In the genomic region with DNA sequence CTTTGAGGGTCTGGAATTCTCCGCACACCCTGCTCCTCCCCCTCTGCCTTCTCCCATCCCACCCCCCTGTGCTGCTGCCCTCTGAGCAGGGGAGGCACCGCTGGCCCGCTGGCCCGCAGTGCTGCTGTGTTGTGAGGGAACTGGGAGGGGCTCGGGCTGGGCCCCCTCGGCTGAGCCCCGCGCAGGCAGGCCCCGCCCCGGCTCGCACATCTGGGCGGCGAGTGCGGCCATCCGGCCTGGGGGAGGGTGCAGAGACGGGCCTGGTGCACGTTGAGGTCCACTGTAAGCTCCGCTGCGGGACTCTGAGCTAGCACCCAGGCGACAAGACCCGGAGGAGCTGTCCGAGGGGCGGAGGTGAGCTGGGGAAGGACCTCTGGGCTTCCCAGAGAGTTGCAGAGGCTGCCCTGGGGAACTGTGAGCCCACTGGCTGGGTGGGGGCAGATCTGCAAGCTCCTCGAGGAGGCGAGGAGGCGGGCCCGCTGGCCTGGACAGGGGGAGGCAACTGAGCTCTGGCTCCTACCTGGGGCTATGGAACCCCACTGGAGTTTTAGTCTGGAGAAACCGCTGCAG, we compare ENCODE assay signal across 8 mouse cellular contexts. TPM values are rescaled to one million over a fixed set of nuclear protein-coding genes. Genes with fewer than 3 reads are reported as not detected.
DNase-seq lines count a peak whose midpoint lies in the region; ATAC-seq lines count a peak whose summit lies in the region.

Gene Hspa12b (plus strand): TSS at position 120 of the 570 bp plus-strand sequence.

- intact Hi-C loops in left cerebral cortex, postnatal 4 days (cut with DNase I): no loop called here

- H3K9me3 ChIP-seq in lung, embryonic 15.5 days: no peaks in the 10 kb centered on the region

- WGBS in lung, embryonic 15.5 days: under 1% methylated on average over 28 of the region's 28 CpGs

- peak; percentile 26 for DNase-seq in ZHBTc4 (ENCODE audit: low read depth, low spot score)
- DNase-seq in embryo, embryonic 9.5 days (ENCODE audit: extremely low spot score): peak; percentile 85
- DNase-seq in heart, adult 8-10 months (ENCODE audit: low spot score): peak; percentile 76
- peak; percentile 61 for DNase-seq in kidney, adult 18-20 months
- peak; percentile 67 for DNase-seq in ovary, postnatal 36 days (ENCODE audit: low spot score)
- no peak for DNase-seq in layer of hippocampus, postnatal 14 days (ENCODE audit: low spot score in 2 of 2)
- DNase-seq in left cerebral cortex, postnatal 4 days: no peak

- H3K36me3 ChIP-seq in lung, embryonic 15.5 days: no peaks in the 10 kb centered on the region

- H3K4me2 ChIP-seq in lung, embryonic 15.5 days: peak within 1 kb of the TSS; percentile 75

- H3K9ac ChIP-seq in lung, embryonic 15.5 days: peak within 1 kb of the TSS; percentile 69

- no peaks in the 10 kb centered on the region for H3K27me3 ChIP-seq in lung, embryonic 15.5 days

- peak; percentile 95 for ATAC-seq in lung, embryonic 15.5 days (ENCODE audit: borderline replicate concordance, extremely low read depth, low FRiP score, low TSS enrichment)

- peaks cover 27% of the 10 kb centered on the region for H3K4me1 ChIP-seq in lung, embryonic 15.5 days

- peak within 1 kb of the TSS; percentile 68 for H3K4me3 ChIP-seq in lung, embryonic 15.5 days

- peak within 1 kb of the TSS; percentile 41 for H3K27ac ChIP-seq in lung, embryonic 15.5 days

RNA-seq across cellular contexts. Expression of gene Hspa12b, which starts in this region (rescaled TPM):
- total RNA-seq in heart, adult 8-10 months (2022): 10 to 100 TPM; 21.5 to 33.7 (median 31.0) TPM
- polyA plus RNA-seq in lung, embryonic 15.5 days (2015; fragmentation: Nextera tagmentation; extraction: Ambion mirVana): 15.0 and 16.5 TPM in 2 replicates
- total RNA-seq in layer of hippocampus, postnatal 14 days (2021): 10 to 100 TPM in 1 of 2 experiments, 1 to 10 TPM in 1; 8.8 to 12.5 TPM
- 1 to 10 TPM; 9.0 to 9.7 TPM for total RNA-seq in left cerebral cortex, postnatal 4 days (2021)

Comparison
In these comparisons a context has a peak if more than half of its experiments do, and no peak if none do; other contexts are left out.
1. DNase-seq: peak in ZHBTc4 (single experiment), embryo, embryonic 9.5 days (single experiment), heart, adult 8-10 months (single experiment), kidney, adult 18-20 months (single experiment) and ovary, postnatal 36 days (single experiment); none in layer of hippocampus, postnatal 14 days (0 of 2) and left cerebral cortex, postnatal 4 days (single experiment).